Mouse (Mus musculus): ENCODE results near the gene Tmem116. TPM values are rescaled to one million over a fixed set of nuclear protein-coding genes. Genes with fewer than 3 reads are reported as not detected.
"Not testable (repeated sequence)": the region's sequence is repeated elsewhere in the genome, so short reads cannot be mapped to it uniquely, and the experiment has no call there.

Gene Tmem116
- total RNA-seq, 1 experiment, result 3.0 TPM

GRCm38 (mm10) chr5:121476040-121476439 is 24.3 kb downstream of the Tmem116 start:
- no peak overlapping the region for H3K9ac ChIP-seq (ENCODE audit: insufficient read depth, low read depth, low read length, poor library complexity, severe bottlenecking)
- no peak overlapping the region for H3K27ac ChIP-seq (ENCODE audit: insufficient read depth, low read depth, low read length, poor library complexity, severe bottlenecking)
- no peaks in the 10 kb centered on the region for H3K9me3 ChIP-seq (ENCODE audit: control insufficient read depth, insufficient read depth, low read depth, low read length)
- H3K4me3 ChIP-seq (ENCODE audit: insufficient read depth in 1 of 2, low read depth in 1 of 2, low read length in 2 of 2, poor library complexity in 1 of 2, severe bottlenecking in 1 of 2), result no peak overlapping the region
- no peaks in the 10 kb centered on the region for H3K36me3 ChIP-seq (ENCODE audit: control insufficient read depth, insufficient read depth, low read length, poor library complexity, severe bottlenecking)
- in situ Hi-C loops (cut with MboI; ENCODE audit: low sequenced_read_pairs in 2 of 2, unreplicated experiment in 2 of 2), result no loop called here
- no peak for DNase-seq (ENCODE audit: low read depth, low spot score)
- no peak for TF ChIP-seq HCFC1 (IDR thresholded peaks at IDR 0.05; ENCODE audit: borderline replicate concordance, insufficient read depth, low read length)
- no peak for TF ChIP-seq ZNF384 (IDR thresholded peaks at IDR 0.05; ENCODE audit: low read depth, low read length)
- no peak for TF ChIP-seq MAFK (IDR thresholded peaks at IDR 0.05; ENCODE audit: insufficient read depth, low read depth, low read length)
- no peak for TF ChIP-seq ZC3H11A (IDR thresholded peaks at IDR 0.05; ENCODE audit: borderline replicate concordance, low read depth, low read length)
- TF ChIP-seq CHD2 (IDR thresholded peaks at IDR 0.05; ENCODE audit: low read depth, low read length), result no peak
- H3K4me1 ChIP-seq (ENCODE audit: control insufficient read depth in 2 of 2, insufficient read depth in 2 of 2, low read length in 2 of 2, poor library complexity in 1 of 2), result peaks cover 0 to 3% of the 10 kb centered on the region in 2 experiments; a peak in 1 of 4 replicates

GRCm38 (mm10) chr5:121477680-121478079 is 26.0 kb downstream of the Tmem116 start:
- H3K4me1 ChIP-seq (ENCODE audit: control insufficient read depth in 2 of 2, insufficient read depth in 2 of 2, low read length in 2 of 2, poor library complexity in 1 of 2), result peaks cover 0 to 3% of the 10 kb centered on the region in 2 experiments; a peak in 1 of 4 replicates
- in situ Hi-C loops (cut with MboI; ENCODE audit: low sequenced_read_pairs in 2 of 2, unreplicated experiment in 2 of 2), result no loop called here
- no peaks in the 10 kb centered on the region for H3K9me3 ChIP-seq (ENCODE audit: control insufficient read depth, insufficient read depth, low read depth, low read length)
- H3K36me3 ChIP-seq (ENCODE audit: control insufficient read depth, insufficient read depth, low read length, poor library complexity, severe bottlenecking), result no peaks in the 10 kb centered on the region
- H3K4me3 ChIP-seq (ENCODE audit: insufficient read depth in 1 of 2, low read depth in 1 of 2, low read length in 2 of 2, poor library complexity in 1 of 2, severe bottlenecking in 1 of 2), result no peak overlapping the region
- TF ChIP-seq CHD2 (IDR thresholded peaks at IDR 0.05; ENCODE audit: low read depth, low read length), result no peak
- no peak for TF ChIP-seq MAFK (IDR thresholded peaks at IDR 0.05; ENCODE audit: insufficient read depth, low read depth, low read length)
- peak; percentile 88; the same call in 1 of the 2 replicates for TF ChIP-seq ZC3H11A (IDR thresholded peaks at IDR 0.05; ENCODE audit: borderline replicate concordance, low read depth, low read length)
- DNase-seq (ENCODE audit: low read depth, low spot score), result peak; percentile 58
- no peak overlapping the region for H3K27ac ChIP-seq (ENCODE audit: insufficient read depth, low read depth, low read length, poor library complexity, severe bottlenecking)
- no peak overlapping the region for H3K9ac ChIP-seq (ENCODE audit: insufficient read depth, low read depth, low read length, poor library complexity, severe bottlenecking)

- Histone ChIP-seq H3K9me3 (ENCODE audit: control insufficient read depth, insufficient read depth, low read depth, low read length) (no peaks in the 10 kb centered on the region), H3K36me3 (ENCODE audit: control insufficient read depth, insufficient read depth, low read length, poor library complexity, severe bottlenecking) (no peaks in the 10 kb centered on the region), H3K27ac (ENCODE audit: insufficient read depth, low read depth, low read length, poor library complexity, severe bottlenecking) (no peak overlapping the region), H3K4me3 (ENCODE audit: insufficient read depth in 1 of 2, low read depth in 1 of 2, low read length in 2 of 2, poor library complexity in 1 of 2, severe bottlenecking in 1 of 2) (no peak overlapping the region), H3K4me1 (ENCODE audit: control insufficient read depth in 2 of 2, insufficient read depth in 2 of 2, low read length in 2 of 2, poor library complexity in 1 of 2) (peaks cover 0 to 3% of the 10 kb centered on the region in 2 experiments; a peak in 1 of 4 replicates), H3K9ac (ENCODE audit: insufficient read depth, low read depth, low read length, poor library complexity, severe bottlenecking) (no peak overlapping the region)
- in situ Hi-C loops (cut with MboI; ENCODE audit: low sequenced_read_pairs in 2 of 2, unreplicated experiment in 2 of 2), result no loop called here
- TF ChIP-seq ZNF384 (IDR thresholded peaks at IDR 0.05; ENCODE audit: low read depth, low read length) (no peak), ZC3H11A (IDR thresholded peaks at IDR 0.05; ENCODE audit: borderline replicate concordance, low read depth, low read length) (no peak), MAFK (IDR thresholded peaks at IDR 0.05; ENCODE audit: insufficient read depth, low read depth, low read length) (no peak), CHD2 (IDR thresholded peaks at IDR 0.05; ENCODE audit: low read depth, low read length) (no peak), HCFC1 (IDR thresholded peaks at IDR 0.05; ENCODE audit: borderline replicate concordance, insufficient read depth, low read length) (no peak)
- no peak for DNase-seq (ENCODE audit: low read depth, low spot score)
Measured at GRCm38 (mm10) chr5:121484801-121485200, 33.1 kb downstream of the Tmem116 start.

- in situ Hi-C loops (cut with MboI; ENCODE audit: low sequenced_read_pairs in 2 of 2, unreplicated experiment in 2 of 2), result no loop called here
- no peak overlapping the region for H3K9ac ChIP-seq (ENCODE audit: insufficient read depth, low read depth, low read length, poor library complexity, severe bottlenecking)
- H3K9me3 ChIP-seq (ENCODE audit: control insufficient read depth, insufficient read depth, low read depth, low read length), result no peaks in the 10 kb centered on the region
- no peak overlapping the region for H3K4me3 ChIP-seq (ENCODE audit: insufficient read depth in 1 of 2, low read depth in 1 of 2, low read length in 2 of 2, poor library complexity in 1 of 2, severe bottlenecking in 1 of 2)
- H3K27ac ChIP-seq (ENCODE audit: insufficient read depth, low read depth, low read length, poor library complexity, severe bottlenecking), result no peak overlapping the region
- H3K4me1 ChIP-seq (ENCODE audit: control insufficient read depth in 2 of 2, insufficient read depth in 2 of 2, low read length in 2 of 2, poor library complexity in 1 of 2), result no peaks in the 10 kb centered on the region
- no peak for DNase-seq (ENCODE audit: low read depth, low spot score)
- no peak for TF ChIP-seq CHD2 (IDR thresholded peaks at IDR 0.05; ENCODE audit: low read depth, low read length)
- no peak for TF ChIP-seq ZNF384 (IDR thresholded peaks at IDR 0.05; ENCODE audit: low read depth, low read length)
- TF ChIP-seq ZC3H11A (IDR thresholded peaks at IDR 0.05; ENCODE audit: borderline replicate concordance, low read depth, low read length), result no peak
- TF ChIP-seq HCFC1 (IDR thresholded peaks at IDR 0.05; ENCODE audit: borderline replicate concordance, insufficient read depth, low read length), result no peak
- no peak for TF ChIP-seq MAFK (IDR thresholded peaks at IDR 0.05; ENCODE audit: insufficient read depth, low read depth, low read length)
- no peaks in the 10 kb centered on the region for H3K36me3 ChIP-seq (ENCODE audit: control insufficient read depth, insufficient read depth, low read length, poor library complexity, severe bottlenecking)
Measured at GRCm38 (mm10) chr5:121493305-121493704, 41.6 kb downstream of the Tmem116 start.

GRCm38 (mm10) chr5:121500719-121501118 is 49.0 kb downstream of the Tmem116 start:
- H3K4me3 ChIP-seq (ENCODE audit: insufficient read depth in 1 of 2, low read depth in 1 of 2, low read length in 2 of 2, poor library complexity in 1 of 2, severe bottlenecking in 1 of 2), result no peak overlapping the region
- no peak for DNase-seq (ENCODE audit: low read depth, low spot score)
- no peaks in the 10 kb centered on the region for H3K9me3 ChIP-seq (ENCODE audit: control insufficient read depth, insufficient read depth, low read depth, low read length)
- no peaks in the 10 kb centered on the region for H3K36me3 ChIP-seq (ENCODE audit: control insufficient read depth, insufficient read depth, low read length, poor library complexity, severe bottlenecking)
- TF ChIP-seq CHD2 (IDR thresholded peaks at IDR 0.05; ENCODE audit: low read depth, low read length) (no peak), ZC3H11A (IDR thresholded peaks at IDR 0.05; ENCODE audit: borderline replicate concordance, low read depth, low read length) (no peak), MAFK (IDR thresholded peaks at IDR 0.05; ENCODE audit: insufficient read depth, low read depth, low read length) (no peak), ZNF384 (IDR thresholded peaks at IDR 0.05; ENCODE audit: low read depth, low read length) (no peak), HCFC1 (IDR thresholded peaks at IDR 0.05; ENCODE audit: borderline replicate concordance, insufficient read depth, low read length) (no peak)
- H3K9ac ChIP-seq (ENCODE audit: insufficient read depth, low read depth, low read length, poor library complexity, severe bottlenecking), result no peak overlapping the region
- no peak overlapping the region for H3K27ac ChIP-seq (ENCODE audit: insufficient read depth, low read depth, low read length, poor library complexity, severe bottlenecking)
- in situ Hi-C loops (cut with MboI; ENCODE audit: low sequenced_read_pairs in 2 of 2, unreplicated experiment in 2 of 2), result no loop called here
- H3K4me1 ChIP-seq (ENCODE audit: control insufficient read depth in 2 of 2, insufficient read depth in 2 of 2, low read length in 2 of 2, poor library complexity in 1 of 2), result peaks cover 0 to 5% of the 10 kb centered on the region in 2 experiments; a peak in 2 of 4 replicates

- in situ Hi-C loops (cut with MboI; ENCODE audit: low sequenced_read_pairs in 2 of 2, unreplicated experiment in 2 of 2); H3K27ac ChIP-seq (ENCODE audit: insufficient read depth, low read depth, low read length, poor library complexity, severe bottlenecking); DNase-seq (ENCODE audit: low read depth, low spot score); H3K36me3 ChIP-seq (ENCODE audit: control insufficient read depth, insufficient read depth, low read length, poor library complexity, severe bottlenecking); H3K9me3 ChIP-seq (ENCODE audit: control insufficient read depth, insufficient read depth, low read depth, low read length); H3K9ac ChIP-seq (ENCODE audit: insufficient read depth, low read depth, low read length, poor library complexity, severe bottlenecking); H3K4me1 ChIP-seq (ENCODE audit: control insufficient read depth in 2 of 2, insufficient read depth in 2 of 2, low read length in 2 of 2, poor library complexity in 1 of 2); H3K4me3 ChIP-seq (ENCODE audit: insufficient read depth in 1 of 2, low read depth in 1 of 2, low read length in 2 of 2, poor library complexity in 1 of 2, severe bottlenecking in 1 of 2): not testable (repeated sequence)
Measured at GRCm38 (mm10) chr5:121501424-121501996, 49.8 kb downstream of the Tmem116 start.

Measured in ES-E14 (cell line).